Mouse (Mus musculus) brain, embryonic 14.5 days (tissue): Measurements from ENCODE around the gene Gm4881.

Source experiments
- CTCF ChIP-seq: fragments of 200-500 bp; IDR thresholded peaks from 2 replicates; pipeline ENCODE4 v1.5.1; 2012; ENCODE audit warnings: inconsistent platforms, mild to moderate bottlenecking, moderate library complexity, borderline replicate concordance; ENCODE audit not compliant: insufficient read depth, insufficient read length; ENCODE audit errors: extremely low read depth
- POLR2A ChIP-seq: fragments of 200-500 bp; IDR thresholded peaks from 2 replicates; pipeline ENCODE4 v1.6.1; 2012; ENCODE audit warnings: mild to moderate bottlenecking, inconsistent platforms, borderline replicate concordance; ENCODE audit not compliant: poor library complexity, insufficient read depth, insufficient read length, severe bottlenecking; ENCODE audit errors: extremely low read depth

DNA sequence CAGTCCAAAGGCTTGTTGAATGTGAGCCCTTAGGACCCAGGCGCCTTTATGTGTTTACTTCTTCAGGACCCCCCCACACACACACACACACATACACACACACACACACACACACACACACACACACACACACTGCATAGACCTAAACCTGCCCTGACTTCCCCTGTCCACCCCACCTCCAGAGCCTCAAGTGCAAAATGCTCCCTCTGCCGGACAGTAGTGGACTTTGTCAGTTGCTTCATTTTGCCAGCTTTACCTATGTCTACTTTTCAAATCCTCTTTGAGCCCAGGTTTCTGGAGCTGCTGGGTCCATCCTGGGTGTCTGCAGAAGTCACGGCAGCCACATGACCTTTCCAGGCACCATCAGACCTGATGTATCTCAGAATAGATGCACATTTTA lies 39.4 kb downstream of the Gm4881 start:
- TF ChIP-seq CTCF = peak; percentile 75
- TF ChIP-seq POLR2A = no peak
